Mouse (Mus musculus): ENCODE data around the gene Ttc17. TPM values are rescaled to one million over a fixed set of nuclear protein-coding genes. Genes with fewer than 3 reads are reported as not detected.

The Ttc17 gene
- polyA plus RNA-seq, 1 experiment from 2014 or later, result 15.1 TPM

DNA sequence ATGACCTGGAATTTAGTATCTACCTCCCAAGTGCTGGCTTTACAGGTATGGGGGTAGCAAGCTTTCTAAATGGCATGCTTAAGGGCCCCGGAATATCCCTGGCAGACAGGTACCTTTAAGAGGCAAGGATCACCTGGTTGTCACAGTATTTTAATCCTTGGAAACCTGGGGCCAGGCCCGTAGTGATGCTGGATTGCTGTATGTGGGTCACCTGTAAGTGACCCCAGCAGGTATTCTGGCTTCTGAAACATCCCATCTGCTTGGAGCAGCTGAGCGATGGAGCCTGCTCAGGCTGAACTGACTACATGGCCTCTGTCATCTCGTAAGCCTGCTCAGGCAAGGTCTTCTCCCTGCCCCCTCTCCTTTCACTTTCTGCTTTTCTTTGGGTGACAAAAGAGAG lies 130.4 kb downstream of the Ttc17 start:
- WGBS, result 73% methylated on average over 4 of the region's 4 CpGs
- Histone ChIP-seq H3K9me3 (ENCODE audit: control insufficient read depth, low read length) (no peaks in the 10 kb centered on the region), H3K27ac (ENCODE audit: low read depth, low read length) (no peak overlapping the region), H3K36me3 (ENCODE audit: control insufficient read depth, insufficient read depth, low read length) (no peaks in the 10 kb centered on the region), H3K4me2 (ENCODE audit: low read depth, low read length, severe bottlenecking) (no peak overlapping the region), H3K4me3 (ENCODE audit: low read depth, low read length) (no peak overlapping the region), H3K27me3 (ENCODE audit: control insufficient read depth, insufficient read depth, low read length) (no peaks in the 10 kb centered on the region; the same call in 1 of the 2 replicates), H3K4me1 (replicated peaks; ENCODE audit: control insufficient read depth, insufficient read depth, low read length) (0 out of 2 replicates have a peak, but pooled peaks cover 3% of the 10 kb centered on the region), H3K9ac (ENCODE audit: low read length) (no peak overlapping the region)
- ATAC-seq (replicated peaks; ENCODE audit: low FRiP score) (no peak), DNase-seq (ENCODE audit: low spot score) (no peak)

DNA sequence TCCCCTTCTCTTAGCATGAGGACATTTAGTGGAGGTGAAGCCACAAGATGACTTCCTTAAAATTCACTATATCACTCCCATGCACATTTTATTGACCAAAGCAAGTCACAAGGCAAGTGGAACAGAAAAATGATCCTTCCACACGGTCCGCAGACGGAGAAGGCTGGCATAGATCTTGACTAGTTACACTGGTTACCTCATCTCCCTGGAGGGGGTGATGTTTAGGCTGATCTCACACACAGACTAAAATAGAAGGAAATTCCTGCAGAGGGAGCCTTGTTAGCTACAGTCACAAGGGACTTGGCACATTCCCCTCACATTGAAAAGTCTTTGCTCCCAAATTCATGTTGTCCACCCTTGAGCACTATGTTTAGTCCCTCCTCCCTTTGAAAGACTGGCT lies 130.8 kb downstream of the Ttc17 start:
- no peak for DNase-seq (ENCODE audit: low spot score)
- no peak overlapping the region for H3K9ac ChIP-seq (ENCODE audit: low read length)
- WGBS, result 90% methylated on average over 3 of the region's 3 CpGs
- no peaks in the 10 kb centered on the region for H3K36me3 ChIP-seq (ENCODE audit: control insufficient read depth, insufficient read depth, low read length)
- no peaks in the 10 kb centered on the region for H3K9me3 ChIP-seq (ENCODE audit: control insufficient read depth, low read length)
- H3K27me3 ChIP-seq (ENCODE audit: control insufficient read depth, insufficient read depth, low read length), result no peaks in the 10 kb centered on the region; the same call in 1 of the 2 replicates
- no peak overlapping the region for H3K4me2 ChIP-seq (ENCODE audit: low read depth, low read length, severe bottlenecking)
- H3K4me1 ChIP-seq (replicated peaks; ENCODE audit: control insufficient read depth, insufficient read depth, low read length), result 0 out of 2 replicates have a peak, but pooled peaks cover 3% of the 10 kb centered on the region
- ATAC-seq (replicated peaks; ENCODE audit: low FRiP score), result no peak
- no peak overlapping the region for H3K27ac ChIP-seq (ENCODE audit: low read depth, low read length)
- H3K4me3 ChIP-seq (ENCODE audit: low read depth, low read length), result no peak overlapping the region

DNA sequence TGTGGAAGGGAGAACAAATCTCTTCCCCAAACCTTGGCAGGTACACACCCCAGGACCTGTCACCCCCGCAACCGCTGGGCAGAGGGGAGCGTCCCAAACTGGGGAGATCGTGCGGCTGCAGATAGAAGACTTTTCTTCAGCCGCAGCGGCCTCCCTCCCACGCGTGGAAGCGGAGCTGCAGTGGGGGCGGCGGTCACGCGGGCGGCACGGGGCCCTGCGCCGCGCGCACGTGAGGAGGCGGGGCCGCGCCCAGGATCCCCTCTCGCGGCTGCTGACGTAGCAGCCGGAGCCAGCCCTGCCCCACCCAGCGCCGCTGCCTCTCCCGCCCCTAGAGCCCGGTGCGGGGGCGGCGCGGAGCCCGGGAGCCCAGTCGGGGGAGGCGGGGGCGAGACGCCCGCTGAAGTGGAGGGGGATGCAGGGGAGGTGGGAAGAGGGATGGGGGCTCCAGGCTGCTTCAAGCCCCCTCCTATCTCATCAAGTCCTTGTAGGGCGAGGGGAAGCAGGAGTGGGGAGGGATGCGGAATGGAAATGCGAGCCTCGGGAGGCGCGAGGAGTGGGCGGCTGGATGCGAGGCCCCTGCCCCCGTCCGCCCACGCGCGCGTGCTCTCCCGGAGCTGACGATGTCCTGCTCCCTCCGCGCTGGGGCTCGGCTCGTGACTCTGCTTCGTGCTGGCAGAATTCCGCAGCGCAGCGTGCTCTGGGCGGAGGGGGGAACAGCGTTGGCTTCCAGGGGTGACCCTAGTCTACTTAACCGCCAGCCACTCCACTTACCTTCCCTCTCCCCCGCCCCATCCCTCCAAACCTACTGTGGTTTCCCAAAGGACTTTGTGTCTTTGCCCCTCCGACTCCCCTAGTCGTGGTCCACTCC lies 133.1 kb downstream of the Ttc17 start:
- no peaks in the 10 kb centered on the region for H3K36me3 ChIP-seq (ENCODE audit: control insufficient read depth, insufficient read depth, low read length)
- peak overlapping the region; percentile 82 for H3K9ac ChIP-seq (ENCODE audit: low read length)
- ATAC-seq (replicated peaks; ENCODE audit: low FRiP score), result peak; percentile 89
- DNase-seq (ENCODE audit: low spot score), result peak; percentile 84
- no peaks in the 10 kb centered on the region; the same call in 1 of the 2 replicates for H3K27me3 ChIP-seq (ENCODE audit: control insufficient read depth, insufficient read depth, low read length)
- H3K4me3 ChIP-seq (ENCODE audit: low read depth, low read length), result peak overlapping the region; percentile 51
- H3K9me3 ChIP-seq (ENCODE audit: control insufficient read depth, low read length), result no peaks in the 10 kb centered on the region
- H3K4me1 ChIP-seq (replicated peaks; ENCODE audit: control insufficient read depth, insufficient read depth, low read length), result 0 out of 2 replicates have a peak, but pooled peaks cover 3% of the 10 kb centered on the region
- no peak overlapping the region for H3K27ac ChIP-seq (ENCODE audit: low read depth, low read length)
- WGBS, result under 1% methylated on average over 69 of the region's 72 CpGs
- peak overlapping the region; percentile 94 for H3K4me2 ChIP-seq (ENCODE audit: low read depth, low read length, severe bottlenecking)

DNA sequence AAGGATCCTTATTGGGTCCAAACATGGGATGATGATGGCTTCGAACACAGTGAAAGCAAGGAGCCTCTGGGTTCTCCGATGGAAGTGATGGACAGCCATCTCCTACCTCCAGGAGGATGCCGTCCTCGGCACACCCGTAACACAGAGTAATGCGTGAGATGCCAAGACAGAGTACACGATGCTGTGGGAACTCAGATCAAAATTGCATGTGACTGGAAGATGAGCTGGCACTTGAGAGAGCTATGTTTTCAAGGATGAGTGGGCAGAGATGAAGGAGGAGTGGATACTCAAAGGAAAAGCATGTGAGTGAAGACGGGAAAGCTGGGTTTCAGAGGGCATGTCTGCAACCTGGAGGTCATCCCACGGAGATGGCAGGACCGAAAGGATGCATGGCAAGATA lies 135.3 kb downstream of the Ttc17 start:
- Histone ChIP-seq H3K4me2 (ENCODE audit: low read depth, low read length, severe bottlenecking) (no peak overlapping the region), H3K27me3 (ENCODE audit: control insufficient read depth, insufficient read depth, low read length) (no peaks in the 10 kb centered on the region; the same call in 1 of the 2 replicates), H3K4me3 (ENCODE audit: low read depth, low read length) (no peak overlapping the region), H3K36me3 (ENCODE audit: control insufficient read depth, insufficient read depth, low read length) (no peaks in the 10 kb centered on the region), H3K4me1 (replicated peaks; ENCODE audit: control insufficient read depth, insufficient read depth, low read length) (peaks cover 19% of the 10 kb centered on the region), H3K9ac (ENCODE audit: low read length) (no peak overlapping the region), H3K27ac (ENCODE audit: low read depth, low read length) (no peak overlapping the region), H3K9me3 (ENCODE audit: control insufficient read depth, low read length) (no peaks in the 10 kb centered on the region)
- no peak for ATAC-seq (replicated peaks; ENCODE audit: low FRiP score)
- DNase-seq (ENCODE audit: low spot score), result no peak
- 93% methylated on average over 10 of the region's 10 CpGs for WGBS

DNA sequence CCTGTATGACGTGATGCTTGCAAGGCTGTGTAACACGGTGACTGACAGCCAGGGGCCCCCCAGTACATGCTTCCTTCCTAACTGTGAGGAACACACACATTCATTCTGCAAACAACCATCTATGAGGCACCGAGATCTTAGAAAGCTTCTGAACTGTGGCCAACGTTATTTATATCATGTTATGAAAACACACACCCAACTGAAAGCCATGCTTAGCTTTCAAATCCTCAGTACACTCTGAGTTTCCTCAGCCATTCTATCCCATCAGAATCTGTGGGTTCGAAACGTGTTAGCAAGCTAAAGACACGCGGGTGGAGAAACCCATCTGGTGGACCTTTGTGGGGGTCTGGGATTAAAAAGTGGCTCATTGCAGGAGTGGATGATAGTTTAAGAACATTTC lies 137.7 kb downstream of the Ttc17 start:
- Histone ChIP-seq H3K4me1 (replicated peaks; ENCODE audit: control insufficient read depth, insufficient read depth, low read length) (peaks cover 24% of the 10 kb centered on the region), H3K36me3 (ENCODE audit: control insufficient read depth, insufficient read depth, low read length) (no peaks in the 10 kb centered on the region)
- no peak for ATAC-seq (replicated peaks; ENCODE audit: low FRiP score)

DNA sequence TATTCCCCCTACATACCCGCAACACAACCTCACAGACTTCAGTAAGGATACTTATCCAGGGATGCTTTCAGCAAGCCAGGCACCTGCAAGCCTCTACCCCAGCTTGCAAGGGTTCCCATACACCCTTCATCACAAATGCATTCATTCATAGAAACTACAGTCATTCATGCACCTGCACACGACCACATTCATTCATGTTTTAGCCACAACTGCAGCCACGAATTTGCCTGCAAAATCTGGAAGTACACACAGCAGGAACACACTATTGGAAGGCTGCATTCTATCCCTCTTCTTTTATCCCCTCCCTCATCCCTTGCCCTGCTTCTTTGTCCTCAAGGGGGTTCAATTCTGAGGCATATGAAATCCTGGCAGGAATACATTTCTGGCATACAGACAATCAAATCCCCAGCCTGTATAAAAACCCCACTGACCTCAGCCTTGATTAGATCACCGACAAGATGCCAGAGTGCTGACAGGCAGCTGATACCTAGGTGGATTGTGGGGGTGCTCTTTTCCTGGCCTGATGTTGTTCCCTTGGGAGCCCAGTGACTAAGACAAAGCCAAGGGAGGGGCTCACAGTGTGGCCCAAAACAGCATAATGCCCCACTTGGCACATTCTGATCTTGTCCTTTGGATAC lies 139.2 kb downstream of the Ttc17 start:
- no peak overlapping the region for H3K4me2 ChIP-seq (ENCODE audit: low read depth, low read length, severe bottlenecking)
- no peak overlapping the region for H3K9ac ChIP-seq (ENCODE audit: low read length)
- H3K4me3 ChIP-seq (ENCODE audit: low read depth, low read length), result no peak overlapping the region
- 19% methylated on average over 4 of the region's 4 CpGs for WGBS
- ATAC-seq (replicated peaks; ENCODE audit: low FRiP score) (no peak), DNase-seq (ENCODE audit: low spot score) (no peak)
- H3K9me3 ChIP-seq (ENCODE audit: control insufficient read depth, low read length), result no peaks in the 10 kb centered on the region
- peaks cover 26% of the 10 kb centered on the region for H3K4me1 ChIP-seq (replicated peaks; ENCODE audit: control insufficient read depth, insufficient read depth, low read length)
- H3K27ac ChIP-seq (ENCODE audit: low read depth, low read length), result peak overlapping the region; percentile 60; the same call in 1 of the 2 replicates
- no peaks in the 10 kb centered on the region for H3K27me3 ChIP-seq (ENCODE audit: control insufficient read depth, insufficient read depth, low read length)
- H3K36me3 ChIP-seq (ENCODE audit: control insufficient read depth, insufficient read depth, low read length), result no peaks in the 10 kb centered on the region

More for the DNA sequence above, 137.7 kb downstream of the Ttc17 start:
- Histone ChIP-seq H3K27me3 (ENCODE audit: control insufficient read depth, insufficient read depth, low read length) (no peaks in the 10 kb centered on the region), H3K4me3 (ENCODE audit: low read depth, low read length) (no peak overlapping the region), H3K4me2 (ENCODE audit: low read depth, low read length, severe bottlenecking) (no peak overlapping the region), H3K9ac (ENCODE audit: low read length) (no peak overlapping the region), H3K9me3 (ENCODE audit: control insufficient read depth, low read length) (no peaks in the 10 kb centered on the region), H3K27ac (ENCODE audit: low read depth, low read length) (no peak overlapping the region)
- 92% methylated on average over 8 of the region's 8 CpGs for WGBS
- no peak for DNase-seq (ENCODE audit: low spot score)

DNA sequence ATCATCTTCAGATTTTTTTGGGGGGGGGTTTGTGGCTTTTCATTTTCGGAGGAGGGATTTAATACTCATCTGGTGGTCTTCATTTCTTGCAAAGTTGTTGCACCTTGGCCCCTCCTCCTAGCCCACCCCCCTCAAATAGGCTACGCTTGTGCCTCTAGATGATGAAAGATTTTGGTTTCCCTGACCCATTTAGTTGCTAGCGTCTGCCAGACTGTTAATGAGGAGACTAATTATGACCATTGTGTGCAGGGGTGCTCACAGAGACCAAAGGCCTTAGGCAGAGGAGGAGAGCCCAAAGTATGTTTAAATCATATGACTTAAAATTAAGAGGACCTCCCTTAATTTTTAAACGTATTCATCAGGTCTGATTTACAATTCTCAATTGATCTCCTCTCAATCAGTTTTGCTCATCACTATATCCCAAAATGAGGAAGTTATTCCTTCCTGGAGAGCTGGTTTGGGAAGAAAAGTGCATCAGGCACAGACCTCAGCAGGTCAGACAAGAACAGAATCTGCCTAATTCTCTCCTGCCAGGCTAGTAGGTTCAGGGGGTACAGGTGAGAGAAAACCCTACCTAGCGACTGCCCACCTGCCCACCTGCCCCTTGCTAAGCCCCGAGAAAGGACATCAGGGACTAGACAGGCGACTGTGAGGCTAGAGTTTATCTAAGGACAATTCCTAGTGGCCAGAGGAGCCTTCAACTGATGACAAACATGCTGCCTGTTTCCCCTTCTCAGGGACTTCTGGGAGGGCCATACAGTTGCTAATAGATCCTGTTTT lies 139.9 kb downstream of the Ttc17 start:
- peaks cover 26% of the 10 kb centered on the region for H3K4me1 ChIP-seq (replicated peaks; ENCODE audit: control insufficient read depth, insufficient read depth, low read length)
- 12% methylated on average over 7 of the region's 7 CpGs for WGBS
- H3K36me3 ChIP-seq (ENCODE audit: control insufficient read depth, insufficient read depth, low read length), result no peaks in the 10 kb centered on the region
- H3K4me2 ChIP-seq (ENCODE audit: low read depth, low read length, severe bottlenecking), result peak overlapping the region; percentile 61
- ATAC-seq (replicated peaks; ENCODE audit: low FRiP score) (0 out of 2 replicates have a peak, but pooled peaks have one; percentile 11), DNase-seq (ENCODE audit: low spot score) (no peak)
- peak overlapping the region; percentile 87 for H3K27ac ChIP-seq (ENCODE audit: low read depth, low read length)
- no peak overlapping the region for H3K4me3 ChIP-seq (ENCODE audit: low read depth, low read length)
- no peak overlapping the region for H3K9ac ChIP-seq (ENCODE audit: low read length)
- no peaks in the 10 kb centered on the region for H3K27me3 ChIP-seq (ENCODE audit: control insufficient read depth, insufficient read depth, low read length)
- H3K9me3 ChIP-seq (ENCODE audit: control insufficient read depth, low read length), result no peaks in the 10 kb centered on the region

Measured in forebrain, embryonic 11.5 days (tissue).